Mouse (Mus musculus) heart, postnatal 0 days (tissue): Measurements from ENCODE around the gene Arid4a.

Experiments used
- CTCF ChIP-seq: IDR thresholded peaks from 2 replicates; pipeline ENCODE4 v1.5.1; 2016; ENCODE audit warnings: antibody characterized with exemption, control low read depth, low read depth
- EP300 ChIP-seq: IDR thresholded peaks from 2 replicates; pipeline ENCODE4 v1.6.1; 2016; ENCODE audit warnings: antibody characterized with exemption, low read depth

- TF ChIP-seq CTCF (no peak), EP300 (no peak)
These were observed 91.5 kb downstream of the Arid4a start for GRCm38 (mm10) chr12:71107216-71107771.
